Mouse (Mus musculus) heart, adult 2 months (tissue): ENCODE measurements around the gene Rin2.

ENCODE experiments used
- CTCF ChIP-seq: fragments of 200-600 bp; IDR thresholded peaks from 2 replicates; pipeline ENCODE4 v1.8.1; 2022; ENCODE audit warnings: antibody characterized with exemption, mild to moderate bottlenecking, moderate library complexity
- POLR2A ChIP-seq: fragments of 200-500 bp; IDR thresholded peaks from 2 replicates; pipeline ENCODE4 v1.6.1; 2011; ENCODE audit warnings: mild to moderate bottlenecking, low read depth, low read length, control low read depth; ENCODE audit not compliant: insufficient read depth

DNA sequence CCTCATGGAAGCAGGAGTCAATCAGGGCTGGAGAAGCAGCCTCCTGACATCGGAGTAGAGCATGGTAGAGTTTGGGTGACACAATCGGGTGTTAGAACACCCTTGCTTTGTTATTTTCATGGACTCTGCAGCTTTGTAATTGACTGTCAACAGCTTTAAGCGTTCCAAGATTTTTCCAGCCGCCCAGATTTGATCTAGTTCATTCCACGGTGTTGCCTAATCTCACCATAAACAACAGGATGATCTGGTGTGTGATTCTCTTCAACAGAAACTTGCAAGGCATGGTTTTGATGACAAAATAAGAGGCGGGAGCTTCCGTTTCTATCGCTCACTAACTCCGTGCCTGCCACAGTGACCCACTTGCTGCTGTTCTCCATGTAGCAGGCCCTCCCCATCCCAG, 180.8 kb downstream of the Rin2 start:
- TF ChIP-seq POLR2A (no peak), CTCF (no peak)
